Mouse (Mus musculus) adrenal gland, postnatal 4 days (tissue): Measurements from ENCODE around the gene Gm20388. TPM values are rescaled to one million over a fixed set of nuclear protein-coding genes. Genes with fewer than 3 reads are reported as not detected.

Experiments used
- DNase-seq, 2 experiments: peaks; one replicate each; pipeline ENCODE4 v3.0.0; 2021 to 2022; ENCODE audit warnings: low spot score in 2 of 2, mixed read lengths in 2 of 2
- total RNA-seq, 2 experiments: library from RNA; stranded (reverse); gene quantifications; 2 replicates each; pipeline ENCODE4 v1.2.3; 2021

Gm20388 gene
- total RNA-seq, 2 experiments from 2014 or later = 8.8 TPM; not detected in 1

GRCm38 (mm10) chr8:120282465-120282864 lies 371.8 kb downstream of the Gm20388 start:
- no peak for DNase-seq

GRCm38 (mm10) chr8:120284265-120284664 lies 373.6 kb downstream of the Gm20388 start:
- no peak for DNase-seq

- no peak for DNase-seq
Observed at GRCm38 (mm10) chr8:120285033-120285432, 374.4 kb downstream of the Gm20388 start.

- DNase-seq = no peak
Observed at GRCm38 (mm10) chr8:120285878-120286277, 375.2 kb downstream of the Gm20388 start.

GRCm38 (mm10) chr8:120288122-120288908 lies 377.7 kb downstream of the Gm20388 start:
- no peak for DNase-seq

GRCm38 (mm10) chr8:120289191-120289590 lies 378.6 kb downstream of the Gm20388 start:
- DNase-seq = no peak

GRCm38 (mm10) chr8:120289698-120290181 lies 379.1 kb downstream of the Gm20388 start:
- no peak for DNase-seq

GRCm38 (mm10) chr8:120290614-120291013 lies 380.0 kb downstream of the Gm20388 start:
- DNase-seq = no peak

GRCm38 (mm10) chr8:120291650-120292049 lies 381.0 kb downstream of the Gm20388 start:
- DNase-seq = no peak

- no peak for DNase-seq
Observed at GRCm38 (mm10) chr8:120292316-120293107, 381.9 kb downstream of the Gm20388 start.

GRCm38 (mm10) chr8:120293421-120294357 lies 383.0 kb downstream of the Gm20388 start:
- DNase-seq = no peak

- no peak for DNase-seq
Observed at GRCm38 (mm10) chr8:120294982-120295870, 384.6 kb downstream of the Gm20388 start.

GRCm38 (mm10) chr8:120297000-120297399 lies 386.4 kb downstream of the Gm20388 start:
- no peak for DNase-seq

- DNase-seq = no peak
Observed at GRCm38 (mm10) chr8:120298601-120299532, 388.2 kb downstream of the Gm20388 start.

- peak; percentile 53 to 71 for DNase-seq
Observed at GRCm38 (mm10) chr8:120300601-120301141, 390.0 kb downstream of the Gm20388 start.

- DNase-seq = no peak
Observed at GRCm38 (mm10) chr8:120302941-120303675, 392.5 kb downstream of the Gm20388 start.

GRCm38 (mm10) chr8:120304097-120304496 lies 393.5 kb downstream of the Gm20388 start:
- no peak for DNase-seq
